Mouse (Mus musculus) cerebellum, adult 11-12 months (tissue): ENCODE data around the gene Nav1.

Source experiments
- DNase-seq: peaks from one replicate; pipeline ENCODE4 v3.0.0; 2022

Gene Nav1

GRCm38 (mm10) chr1:135542841-135543810 is 64.0 kb downstream of the Nav1 start:
- no peak for DNase-seq

GRCm38 (mm10) chr1:135542080-135542479 is 65.0 kb downstream of the Nav1 start:
- DNase-seq = no peak

DNA sequence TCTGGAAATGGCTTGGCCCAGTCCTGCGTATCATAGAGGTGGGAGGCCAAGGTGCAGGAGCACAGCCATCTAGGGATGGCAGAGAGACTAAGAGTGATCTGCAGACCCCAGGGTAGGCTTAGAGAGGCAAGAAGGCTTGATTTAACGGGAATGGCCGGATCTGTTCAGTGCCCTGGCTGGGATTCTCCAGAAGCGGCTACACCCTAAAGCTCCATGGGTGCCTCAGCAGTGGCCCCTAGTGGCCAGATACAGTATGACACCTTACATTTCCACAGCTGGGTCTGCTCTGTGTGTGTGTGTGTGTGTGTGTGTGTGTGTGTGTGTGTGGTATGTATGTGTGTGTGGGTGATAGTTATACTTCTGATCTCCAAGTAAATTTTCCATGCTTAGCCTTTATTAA is 66.8 kb downstream of the Nav1 start:
- DNase-seq = peak; percentile 46

GRCm38 (mm10) chr1:135538441-135539265 is 68.4 kb downstream of the Nav1 start:
- DNase-seq = no peak

- DNase-seq = no peak
Observed at GRCm38 (mm10) chr1:135536822-135537221, 70.3 kb downstream of the Nav1 start.

GRCm38 (mm10) chr1:135536326-135536725 is 70.8 kb downstream of the Nav1 start:
- DNase-seq = no peak

GRCm38 (mm10) chr1:135535256-135535655 is 71.8 kb downstream of the Nav1 start:
- no peak for DNase-seq

GRCm38 (mm10) chr1:135534782-135535181 is 72.3 kb downstream of the Nav1 start:
- DNase-seq = no peak

DNA sequence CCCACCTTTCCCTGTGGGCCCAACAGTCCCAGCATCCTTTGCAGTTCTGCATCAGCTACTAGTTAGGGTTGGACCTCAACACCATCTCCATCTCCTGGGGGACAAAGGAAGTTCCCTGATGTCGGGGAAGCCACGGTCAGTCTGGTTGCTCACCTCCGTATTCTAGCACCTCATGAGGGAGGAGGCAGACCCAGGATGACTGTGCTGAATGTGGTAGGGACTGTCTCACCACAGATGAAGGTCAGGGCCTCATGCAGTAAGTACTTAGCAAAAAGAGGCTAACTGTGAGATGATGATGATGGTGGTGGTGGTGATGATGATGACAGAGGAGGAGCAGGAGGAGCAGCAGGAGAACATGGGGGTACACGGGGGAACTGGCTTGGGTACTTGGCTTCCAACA is 73.0 kb downstream of the Nav1 start:
- no peak for DNase-seq

DNA sequence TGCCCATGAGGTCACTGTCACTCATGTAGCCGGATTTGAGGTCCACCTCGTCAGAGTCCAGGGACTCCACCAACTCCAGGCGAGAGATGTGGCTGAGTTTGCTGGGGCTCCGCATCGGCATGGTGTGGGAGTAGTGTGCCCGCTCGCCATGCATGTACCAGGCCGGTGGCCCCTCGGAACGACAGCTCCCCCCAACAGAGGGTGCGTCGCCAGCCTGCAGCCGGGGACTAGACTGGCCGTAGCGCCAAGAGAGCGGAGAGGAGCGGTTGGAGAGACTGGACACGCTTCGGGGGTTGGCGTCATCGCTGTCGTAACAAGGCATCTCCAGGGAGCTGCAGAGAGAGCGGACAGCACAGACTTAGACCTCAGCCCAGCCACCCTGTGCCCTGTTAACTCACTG is 74.7 kb downstream of the Nav1 start:
- DNase-seq = no peak

- no peak for DNase-seq
Observed at GRCm38 (mm10) chr1:135531981-135532380, 75.1 kb downstream of the Nav1 start.

GRCm38 (mm10) chr1:135531081-135531480 is 76.0 kb downstream of the Nav1 start:
- no peak for DNase-seq

GRCm38 (mm10) chr1:135524518-135524860 is 82.6 kb downstream of the Nav1 start:
- no peak for DNase-seq

GRCm38 (mm10) chr1:135523780-135524517 is 83.1 kb downstream of the Nav1 start:
- no peak for DNase-seq

DNA sequence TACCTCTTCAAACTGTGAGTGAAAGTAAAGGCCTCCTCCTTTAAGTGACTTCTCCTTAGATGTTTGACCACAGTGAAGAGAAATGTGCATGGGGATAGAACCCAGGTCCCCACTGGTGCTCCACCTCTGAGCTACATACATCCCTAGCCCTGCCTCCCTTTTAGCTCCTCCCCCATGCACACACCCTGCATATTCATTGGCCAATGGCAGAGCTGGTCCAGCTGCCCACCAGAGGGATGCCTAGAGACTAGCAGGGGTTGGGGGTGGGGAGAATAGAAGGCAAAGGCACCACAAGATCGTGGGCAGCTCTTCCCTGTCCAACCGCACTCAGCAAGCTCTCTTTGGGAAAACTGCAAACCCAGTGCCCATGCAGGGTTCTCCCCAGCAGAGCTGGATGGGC is 83.8 kb downstream of the Nav1 start:
- no peak for DNase-seq

DNA sequence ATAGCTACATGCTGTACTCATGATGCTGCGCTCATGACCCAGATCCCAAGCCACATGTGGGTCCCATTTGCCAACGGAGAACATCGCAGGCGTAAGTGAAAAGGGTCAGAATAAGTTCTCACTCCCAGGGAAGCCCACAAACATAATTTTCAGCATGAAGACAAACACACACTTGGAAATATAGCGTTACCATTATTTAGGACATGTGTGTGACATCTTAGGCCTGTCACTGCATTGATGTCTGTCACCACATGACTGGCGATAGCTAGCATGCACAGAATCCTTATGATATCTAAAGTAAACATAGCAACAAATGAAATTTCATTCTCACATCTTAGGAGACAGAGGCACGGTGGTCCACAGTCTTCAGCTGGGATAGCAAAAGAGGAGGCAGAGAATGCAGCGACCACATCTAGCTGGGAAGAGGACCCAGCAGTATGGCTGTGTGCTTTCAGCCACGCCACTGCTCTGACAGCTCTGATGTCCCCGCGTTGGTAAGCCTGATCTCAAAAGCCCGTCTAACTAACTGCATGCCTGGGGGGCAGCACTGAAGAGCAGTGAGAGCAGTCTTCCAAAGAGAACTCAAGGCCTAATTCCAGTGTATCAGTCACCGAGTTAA is 86.4 kb downstream of the Nav1 start:
- no peak for DNase-seq

DNA sequence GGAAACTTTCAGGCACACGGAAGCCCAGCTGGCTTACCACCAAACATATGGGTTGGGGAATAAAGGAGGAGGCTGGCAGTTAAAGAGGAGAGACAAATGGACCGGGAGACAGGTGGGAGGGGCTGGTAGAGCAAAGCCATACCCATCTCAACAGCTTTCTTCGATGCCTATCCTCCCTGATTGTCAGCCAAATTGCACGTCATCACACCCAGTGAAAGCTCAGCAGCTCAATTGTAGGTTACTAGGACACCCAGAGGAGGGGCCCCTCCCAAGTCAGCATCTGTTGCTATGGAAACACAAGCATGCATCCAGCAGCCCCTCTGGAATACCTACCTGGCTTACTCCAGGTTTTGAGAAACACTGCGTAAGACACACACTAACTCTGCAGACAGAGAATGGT is 88.4 kb downstream of the Nav1 start:
- DNase-seq = no peak

- no peak for DNase-seq
Observed at GRCm38 (mm10) chr1:135517469-135517868, 89.6 kb downstream of the Nav1 start.

DNA sequence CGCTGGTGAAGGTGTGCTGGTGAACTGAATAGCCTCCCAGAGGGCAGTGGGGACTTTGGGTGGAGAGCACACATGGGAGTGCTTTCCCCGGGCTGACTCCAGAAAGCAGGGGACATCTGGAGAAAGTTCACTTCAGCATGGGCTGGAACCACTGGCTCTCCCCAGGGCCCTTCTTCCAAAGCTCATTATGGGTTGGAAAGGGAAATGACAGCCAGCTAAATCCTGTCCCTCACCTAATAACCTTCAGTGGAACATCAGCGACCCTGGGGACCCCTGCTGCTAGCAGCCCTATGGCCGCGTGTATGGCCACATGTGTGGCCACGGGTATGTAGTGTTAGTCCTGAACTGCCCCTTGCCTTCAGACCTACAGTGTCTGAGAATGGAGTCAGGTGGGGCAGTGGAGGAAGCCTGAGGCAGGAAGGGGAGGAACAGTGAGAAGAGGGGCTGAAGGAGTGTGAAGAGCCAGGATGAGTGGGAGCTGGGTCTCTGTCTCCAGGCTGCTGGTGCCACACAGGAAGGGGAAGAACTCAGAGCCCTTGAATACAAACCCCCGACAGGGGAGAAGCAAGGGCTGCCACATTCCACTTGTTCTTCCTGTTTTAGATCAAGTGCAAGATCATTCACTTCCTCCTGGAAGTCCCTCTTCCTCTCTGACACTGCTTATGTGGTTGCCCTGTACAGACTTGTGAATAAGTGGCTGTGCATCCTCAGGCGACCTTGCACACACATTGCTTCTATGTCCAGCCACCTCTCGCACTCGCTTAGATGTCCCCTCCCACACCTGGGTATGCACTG is 90.4 kb downstream of the Nav1 start:
- no peak for DNase-seq

- DNase-seq = no peak
Observed at GRCm38 (mm10) chr1:135515633-135516238, 91.4 kb downstream of the Nav1 start.

GRCm38 (mm10) chr1:135514913-135515632 is 92.0 kb downstream of the Nav1 start:
- DNase-seq = no peak
